Mouse (Mus musculus) E14TG2a.4 (cell line): ENCODE measurements around the gene Gpr45.

Experiments
- CTCF ChIP-seq: conservative IDR thresholded peaks from 2 replicates; pipeline ENCODE4 v1.5.1; 2014; ENCODE audit warnings: low read length
- NANOG ChIP-seq: IDR thresholded peaks from 2 replicates; pipeline ENCODE4 v1.6.1; 2014; ENCODE audit warnings: borderline replicate concordance, low read length, mixed read lengths
- POU5F1 ChIP-seq: IDR thresholded peaks from 2 replicates; pipeline ENCODE4 v1.6.1; 2014; ENCODE audit warnings: low read length, borderline replicate concordance

DNA sequence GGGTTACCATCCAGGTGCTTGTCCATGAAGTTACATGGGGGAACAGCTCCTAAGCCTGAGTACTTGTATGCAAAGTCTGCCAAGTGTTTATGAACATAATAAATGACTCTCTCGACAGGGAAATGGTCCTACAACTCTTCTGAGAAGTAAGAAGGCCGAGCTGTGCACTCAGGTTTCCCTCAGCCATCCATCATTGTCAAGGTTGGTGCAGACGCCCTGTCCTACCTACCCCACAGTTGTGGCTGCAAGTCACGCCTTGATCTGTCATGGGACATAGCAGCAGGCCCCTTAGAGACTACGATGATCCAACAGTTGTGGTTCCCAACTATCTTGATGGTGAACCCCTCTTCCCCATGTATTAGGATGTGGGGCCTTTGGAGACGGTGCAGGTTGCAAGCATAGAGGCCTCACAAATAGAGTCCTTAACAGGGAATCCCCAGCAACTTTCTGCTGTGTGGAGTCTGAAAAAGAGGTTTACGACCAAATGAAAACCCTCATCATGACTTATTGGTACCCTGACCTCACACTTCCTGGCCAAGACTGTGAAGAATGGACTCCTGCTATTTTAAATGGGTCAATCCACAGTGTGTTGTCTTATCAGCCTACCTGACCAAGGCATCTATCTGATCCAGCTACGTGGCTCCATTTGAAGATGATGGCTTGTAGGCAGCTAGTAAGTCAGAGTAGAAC, 30.6 kb downstream of the Gpr45 start:
- TF ChIP-seq CTCF (no peak), NANOG (no peak), POU5F1 (no peak)
